Mouse (Mus musculus): Measurements from ENCODE around the gene Sarnp. TPM values are rescaled to one million over a fixed set of nuclear protein-coding genes. Genes with fewer than 3 reads are reported as not detected.

The Sarnp gene
- polyA plus RNA-seq, 1 experiment = 12.3 TPM

GRCm38 (mm10) chr10:128920736-128921161 is 103.6 kb downstream of the Sarnp start:
- Histone ChIP-seq H3K4me1 (replicated peaks; ENCODE audit: control insufficient read depth, insufficient read depth, low read length) (peaks cover 15% of the 10 kb centered on the region), H3K27me3 (ENCODE audit: control insufficient read depth, insufficient read depth, low read length) (no peaks in the 10 kb centered on the region), H3K36me3 (ENCODE audit: control insufficient read depth, insufficient read depth, low read length) (no peaks in the 10 kb centered on the region), H3K4me3 (ENCODE audit: control insufficient read depth, insufficient read depth, low read length) (no peak overlapping the region), H3K27ac (ENCODE audit: control insufficient read depth, insufficient read depth, low read length) (no peak overlapping the region)
- 85% methylated on average over 3 of the region's 3 CpGs for WGBS
- no peak for TF ChIP-seq CTCF (IDR thresholded peaks at IDR 0.05; ENCODE audit: borderline replicate concordance, control insufficient read depth, extremely low read depth, insufficient read depth, low read length, poor library complexity)
- no peak for DNase-seq

GRCm38 (mm10) chr10:128921251-128921650 is 104.1 kb downstream of the Sarnp start:
- H3K27ac ChIP-seq (ENCODE audit: control insufficient read depth, insufficient read depth, low read length) = no peak overlapping the region
- TF ChIP-seq POLR2A (IDR thresholded peaks at IDR 0.05; ENCODE audit: control insufficient read depth, extremely low read depth, insufficient read depth, low read length, poor library complexity) (no peak), CTCF (IDR thresholded peaks at IDR 0.05; ENCODE audit: borderline replicate concordance, control insufficient read depth, extremely low read depth, insufficient read depth, low read length, poor library complexity) (no peak)
- H3K27me3 ChIP-seq (ENCODE audit: control insufficient read depth, insufficient read depth, low read length) = no peaks in the 10 kb centered on the region
- H3K36me3 ChIP-seq (ENCODE audit: control insufficient read depth, insufficient read depth, low read length) = no peaks in the 10 kb centered on the region
- WGBS = 84% methylated on average over 1 of the region's 1 CpGs
- H3K4me1 ChIP-seq (replicated peaks; ENCODE audit: control insufficient read depth, insufficient read depth, low read length) = peaks cover 15% of the 10 kb centered on the region
- DNase-seq = no peak
- H3K4me3 ChIP-seq (ENCODE audit: control insufficient read depth, insufficient read depth, low read length) = no peak overlapping the region

GRCm38 (mm10) chr10:128921883-128922821 is 105.0 kb downstream of the Sarnp start:
- TF ChIP-seq POLR2A (IDR thresholded peaks at IDR 0.05; ENCODE audit: control insufficient read depth, extremely low read depth, insufficient read depth, low read length, poor library complexity) = no peak
- no peak for TF ChIP-seq CTCF (IDR thresholded peaks at IDR 0.05; ENCODE audit: borderline replicate concordance, control insufficient read depth, extremely low read depth, insufficient read depth, low read length, poor library complexity)
- H3K36me3 ChIP-seq (ENCODE audit: control insufficient read depth, insufficient read depth, low read length) = no peaks in the 10 kb centered on the region
- H3K27me3 ChIP-seq (ENCODE audit: control insufficient read depth, insufficient read depth, low read length) = no peaks in the 10 kb centered on the region
- H3K4me3 ChIP-seq (ENCODE audit: control insufficient read depth, insufficient read depth, low read length) = no peak overlapping the region
- no peak for DNase-seq
- peaks cover 15% of the 10 kb centered on the region for H3K4me1 ChIP-seq (replicated peaks; ENCODE audit: control insufficient read depth, insufficient read depth, low read length)
- no peak overlapping the region for H3K27ac ChIP-seq (ENCODE audit: control insufficient read depth, insufficient read depth, low read length)
- WGBS = 80% methylated on average over 16 of the region's 16 CpGs

GRCm38 (mm10) chr10:128922822-128923012 is 105.6 kb downstream of the Sarnp start, which contains the start of gene Rdh5:
TSS of gene Rdh5 (minus strand) at chr10:128922888.
- H3K4me1 ChIP-seq (replicated peaks; ENCODE audit: control insufficient read depth, insufficient read depth, low read length) = peaks cover 15% of the 10 kb centered on the region
- no peaks in the 10 kb centered on the region for H3K36me3 ChIP-seq (ENCODE audit: control insufficient read depth, insufficient read depth, low read length)
- H3K27me3 ChIP-seq (ENCODE audit: control insufficient read depth, insufficient read depth, low read length) = no peaks in the 10 kb centered on the region
- no peak within 1 kb of the TSS for H3K27ac ChIP-seq (ENCODE audit: control insufficient read depth, insufficient read depth, low read length)
- WGBS = 69% methylated on average over 1 of the region's 1 CpGs
- peak within 1 kb of the TSS; percentile 77 for H3K4me3 ChIP-seq (ENCODE audit: control insufficient read depth, insufficient read depth, low read length)
- DNase-seq = no peak
- no peak for TF ChIP-seq POLR2A (IDR thresholded peaks at IDR 0.05; ENCODE audit: control insufficient read depth, extremely low read depth, insufficient read depth, low read length, poor library complexity)
- no peak for TF ChIP-seq CTCF (IDR thresholded peaks at IDR 0.05; ENCODE audit: borderline replicate concordance, control insufficient read depth, extremely low read depth, insufficient read depth, low read length, poor library complexity)

GRCm38 (mm10) chr10:128923013-128923691 is 106.0 kb downstream of the Sarnp start:
- peak; percentile 96 for DNase-seq
- TF ChIP-seq CTCF (IDR thresholded peaks at IDR 0.05; ENCODE audit: borderline replicate concordance, control insufficient read depth, extremely low read depth, insufficient read depth, low read length, poor library complexity) (0 out of 2 replicates have a peak, but pooled peaks have one; percentile 16), POLR2A (IDR thresholded peaks at IDR 0.05; ENCODE audit: control insufficient read depth, extremely low read depth, insufficient read depth, low read length, poor library complexity) (peak; percentile 43; the same call in 1 of the 2 replicates)
- Histone ChIP-seq H3K27ac (ENCODE audit: control insufficient read depth, insufficient read depth, low read length) (no peak overlapping the region), H3K27me3 (ENCODE audit: control insufficient read depth, insufficient read depth, low read length) (no peaks in the 10 kb centered on the region), H3K4me3 (ENCODE audit: control insufficient read depth, insufficient read depth, low read length) (peak overlapping the region; percentile 77), H3K36me3 (ENCODE audit: control insufficient read depth, insufficient read depth, low read length) (no peaks in the 10 kb centered on the region), H3K4me1 (replicated peaks; ENCODE audit: control insufficient read depth, insufficient read depth, low read length) (peaks cover 15% of the 10 kb centered on the region)
- under 1% methylated on average over 42 of the region's 42 CpGs for WGBS

GRCm38 (mm10) chr10:128923935-128924334 is 106.8 kb downstream of the Sarnp start, which contains the start of gene Bloc1s1:
TSS of gene Bloc1s1 (minus strand) at chr10:128924035.
- H3K27ac ChIP-seq (ENCODE audit: control insufficient read depth, insufficient read depth, low read length) = no peak within 1 kb of the TSS
- TF ChIP-seq CTCF (IDR thresholded peaks at IDR 0.05; ENCODE audit: borderline replicate concordance, control insufficient read depth, extremely low read depth, insufficient read depth, low read length, poor library complexity) (no peak), POLR2A (IDR thresholded peaks at IDR 0.05; ENCODE audit: control insufficient read depth, extremely low read depth, insufficient read depth, low read length, poor library complexity) (no peak)
- peak within 1 kb of the TSS; percentile 77 for H3K4me3 ChIP-seq (ENCODE audit: control insufficient read depth, insufficient read depth, low read length)
- DNase-seq = no peak
- no peaks in the 10 kb centered on the region for H3K27me3 ChIP-seq (ENCODE audit: control insufficient read depth, insufficient read depth, low read length)
- WGBS = 31% methylated on average over 9 of the region's 9 CpGs
- peaks cover 15% of the 10 kb centered on the region for H3K4me1 ChIP-seq (replicated peaks; ENCODE audit: control insufficient read depth, insufficient read depth, low read length)
- H3K36me3 ChIP-seq (ENCODE audit: control insufficient read depth, insufficient read depth, low read length) = no peaks in the 10 kb centered on the region

Other genes with a start within 250 kb of the Sarnp start
- 2.8 and 3.3 TPM in 2 replicates for gene Erbb3, start 227.7 kb upstream of the Sarnp start, polyA plus RNA-seq (2012; rRNA removed)
- 988 and 1,135 TPM in 2 replicates for gene Rps26, start 190.6 kb upstream of the Sarnp start, polyA plus RNA-seq (2012; rRNA removed)
- 6.7 and 8.6 TPM in 2 replicates for gene Ikzf4, start 171.3 kb upstream of the Sarnp start, polyA plus RNA-seq (2012; rRNA removed)
- gene Suox, start 143.3 kb upstream of the Sarnp start, polyA plus RNA-seq (2012; rRNA removed) = 19.1 and 21.3 TPM in 2 replicates
- 73.8 and 86.1 TPM in 2 replicates for gene Rab5b, start 121.1 kb upstream of the Sarnp start, polyA plus RNA-seq (2012; rRNA removed)
- 1.0 TPM in 2 replicates for gene Pmel, start 113.1 kb upstream of the Sarnp start, polyA plus RNA-seq (2012; rRNA removed)
- 87.6 and 100 TPM in 2 replicates for gene Cdk2, start 112.3 kb upstream of the Sarnp start, polyA plus RNA-seq (2012; rRNA removed)
- gene Dgka, start 72.5 kb upstream of the Sarnp start, polyA plus RNA-seq (2012; rRNA removed) = 326 and 374 TPM in 2 replicates
- 70.0 and 74.9 TPM in 2 replicates for gene Pym1, start 69.4 kb upstream of the Sarnp start, polyA plus RNA-seq (2012; rRNA removed)
- gene Mmp19, start 26.4 kb upstream of the Sarnp start, polyA plus RNA-seq (2012; rRNA removed) = 1.8 and 3.9 TPM in 2 replicates
- gene Dnajc14, start 13.3 kb upstream of the Sarnp start, polyA plus RNA-seq (2012; rRNA removed) = 19.9 and 21.6 TPM in 2 replicates
- 17.4 and 20.5 TPM in 2 replicates for gene Tmem198b, start 13.0 kb upstream of the Sarnp start, polyA plus RNA-seq (2012; rRNA removed)
- gene Ormdl2, start 4.3 kb downstream of the Sarnp start, polyA plus RNA-seq (2012; rRNA removed) = 68.3 and 82.3 TPM in 2 replicates
- 5.6 and 5.8 TPM in 2 replicates for gene Gdf11, start 74.4 kb downstream of the Sarnp start, polyA plus RNA-seq (2012; rRNA removed)
- 43.9 and 62.1 TPM in 2 replicates for gene Cd63, start 83.7 kb downstream of the Sarnp start, polyA plus RNA-seq (2012; rRNA removed)
- 14.0 and 21.8 TPM in 2 replicates for gene Rdh5, start 105.6 kb downstream of the Sarnp start, polyA plus RNA-seq (2012; rRNA removed)
- 137 and 173 TPM in 2 replicates for gene Bloc1s1, start 106.7 kb downstream of the Sarnp start, polyA plus RNA-seq (2012; rRNA removed)
- 5.9 and 14.5 TPM in 2 replicates for gene Itga7, start 116.5 kb downstream of the Sarnp start, polyA plus RNA-seq (2012; rRNA removed)
- gene Mettl7b, start 143.7 kb downstream of the Sarnp start, polyA plus RNA-seq (2012; rRNA removed) = 0.28 and 1.6 TPM in 2 replicates
- not detected in 2 replicates for gene Olfr9, start 172.1 kb downstream of the Sarnp start, polyA plus RNA-seq (2012; rRNA removed)
- not detected in 2 replicates for gene Olfr763, start 193.5 kb downstream of the Sarnp start, polyA plus RNA-seq (2012; rRNA removed)
- not detected in 2 replicates for gene Olfr764-ps1, start 222.6 kb downstream of the Sarnp start, polyA plus RNA-seq (2012; rRNA removed)
- gene Olfr765, start 232.7 kb downstream of the Sarnp start, polyA plus RNA-seq (2012; rRNA removed) = not detected in 2 replicates